Mouse (Mus musculus) embryo, embryonic 10.5 days (tissue): Measurements from ENCODE around the gene Bmi1.

Experiments
- DNase-seq: peaks from one replicate; pipeline ENCODE4 v3.0.0-alpha.2; 2015; ENCODE audit warnings: low spot score

The Bmi1 gene

DNA sequence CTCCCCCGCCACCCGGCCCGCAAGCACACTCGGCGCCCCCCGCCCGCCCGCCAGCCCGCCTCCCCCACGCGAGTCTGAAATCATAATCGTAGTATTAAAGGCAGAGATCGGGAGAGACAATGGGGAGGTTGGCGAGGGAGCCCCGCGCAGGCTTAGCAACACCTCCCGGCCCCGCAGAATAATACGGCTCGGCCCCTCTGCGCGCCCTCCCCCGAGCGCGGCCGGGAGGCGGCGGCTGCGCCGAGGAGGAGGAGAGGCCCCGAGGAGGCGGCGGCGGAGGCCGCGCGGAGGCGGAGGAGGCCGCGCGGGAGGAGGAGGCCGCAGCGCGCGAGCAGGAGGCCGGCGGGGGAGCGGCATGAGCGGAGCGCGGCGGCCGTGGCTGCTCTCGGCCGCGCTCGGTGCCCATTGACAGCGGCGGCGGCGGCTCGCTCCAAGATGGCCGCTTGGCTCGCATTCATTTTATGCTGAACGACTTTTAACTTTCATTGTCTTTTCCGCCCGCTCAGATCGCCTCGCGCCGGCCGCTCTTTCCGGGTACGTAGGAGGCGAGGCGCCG, at the start of gene Bmi1:
Gene Bmi1, plus strand, starts transcription at position 83 of the 556 bp plus-strand sequence.
- peak; percentile 79 for DNase-seq

DNA sequence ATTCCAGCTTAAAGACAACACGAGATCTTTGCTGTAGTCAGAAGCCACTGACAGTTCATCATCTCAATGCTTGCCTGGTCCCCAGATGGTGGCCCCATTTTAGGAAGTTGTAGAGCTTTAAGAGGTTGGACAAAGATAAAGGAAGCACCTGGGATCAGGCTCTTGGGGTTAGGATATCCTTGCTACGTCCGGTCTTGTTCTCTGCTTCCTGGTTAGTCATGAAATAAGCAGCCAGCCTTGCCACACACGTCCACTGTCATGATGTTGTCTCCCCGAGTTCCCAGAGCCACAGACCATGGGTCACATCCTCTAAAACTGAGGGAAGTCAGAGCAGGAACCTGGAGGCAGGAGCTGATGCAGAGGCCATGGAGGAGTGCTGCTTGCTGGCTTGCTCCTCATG, 46.3 kb upstream of the Bmi1 start:
- DNase-seq, result no peak

DNA sequence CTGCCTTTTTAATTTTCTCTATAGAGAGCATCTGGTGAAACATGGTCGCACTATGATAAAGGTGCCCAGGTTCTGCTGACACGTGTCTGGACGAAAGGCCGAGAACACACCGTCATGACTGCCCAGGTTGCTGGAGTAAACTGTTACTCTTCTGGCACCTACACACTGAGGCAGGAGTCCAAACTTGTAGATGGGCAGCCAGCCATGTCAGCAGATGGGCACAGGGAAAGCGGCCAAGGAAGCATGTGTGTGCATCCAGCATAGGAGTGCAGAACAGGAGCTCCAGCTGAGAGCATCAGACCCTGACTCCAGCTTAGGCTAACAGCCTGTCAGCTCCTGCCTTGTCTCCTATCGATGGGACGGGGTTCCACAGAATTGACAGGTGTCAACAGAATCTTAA, 41.8 kb upstream of the Bmi1 start:
- no peak for DNase-seq

DNA sequence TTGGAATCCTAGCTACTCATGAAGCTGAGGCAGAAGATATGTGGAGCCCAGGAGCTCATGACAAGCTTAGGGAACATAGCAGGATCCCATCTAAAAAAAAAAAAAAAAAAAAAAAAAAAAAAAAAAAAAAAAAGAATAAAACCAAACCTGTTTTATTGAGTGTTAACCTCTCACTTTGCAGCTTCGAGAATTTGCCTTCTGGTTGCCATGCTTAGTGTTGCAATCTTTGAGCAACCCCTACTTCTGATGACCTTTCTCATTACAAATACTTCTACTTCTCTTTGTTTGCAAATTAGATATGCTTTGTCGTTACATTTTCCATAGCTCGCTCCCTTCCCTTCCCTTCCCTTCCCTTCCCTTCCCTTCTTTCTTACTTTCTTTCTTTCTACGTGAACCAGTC, 28.3 kb upstream of the Bmi1 start:
- no peak for DNase-seq

DNA sequence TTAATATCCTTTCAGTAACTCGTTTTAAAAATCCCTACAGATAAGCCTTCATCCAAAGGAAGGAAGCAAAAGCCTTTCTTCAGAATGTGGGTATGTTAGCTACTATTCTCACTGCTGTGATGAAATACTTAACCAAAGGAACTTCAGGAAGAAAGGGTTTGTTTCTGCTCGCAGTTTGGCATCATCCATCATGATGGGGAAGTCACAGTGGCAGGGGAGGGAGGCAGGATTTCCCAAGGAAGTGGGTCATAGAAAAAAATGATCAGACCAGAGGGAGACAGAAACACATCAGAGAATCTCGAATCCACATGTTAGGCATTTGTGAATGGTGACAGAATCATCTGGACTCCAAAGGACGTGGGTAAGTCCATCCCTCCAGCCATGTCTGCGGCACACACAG, 22.0 kb upstream of the Bmi1 start:
- DNase-seq, result no peak

DNA sequence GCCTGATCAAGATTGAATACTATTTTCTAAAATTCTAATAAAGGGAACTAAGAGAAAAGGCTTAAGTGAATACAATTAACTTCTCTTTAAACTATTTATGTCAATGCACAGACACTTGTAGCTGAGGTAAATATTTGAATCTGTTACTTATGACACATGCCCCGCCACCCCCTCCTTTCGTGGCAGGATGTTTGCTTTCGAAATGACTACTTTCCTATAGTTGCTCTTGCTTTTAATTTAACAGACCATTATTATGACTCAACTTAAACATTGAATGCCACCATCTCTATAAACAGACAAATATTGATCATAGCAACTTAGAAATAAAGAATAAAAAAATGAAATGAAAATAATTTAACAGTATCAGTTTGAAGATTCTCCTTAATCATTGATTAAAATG, 12.8 kb upstream of the Bmi1 start:
- no peak for DNase-seq

DNA sequence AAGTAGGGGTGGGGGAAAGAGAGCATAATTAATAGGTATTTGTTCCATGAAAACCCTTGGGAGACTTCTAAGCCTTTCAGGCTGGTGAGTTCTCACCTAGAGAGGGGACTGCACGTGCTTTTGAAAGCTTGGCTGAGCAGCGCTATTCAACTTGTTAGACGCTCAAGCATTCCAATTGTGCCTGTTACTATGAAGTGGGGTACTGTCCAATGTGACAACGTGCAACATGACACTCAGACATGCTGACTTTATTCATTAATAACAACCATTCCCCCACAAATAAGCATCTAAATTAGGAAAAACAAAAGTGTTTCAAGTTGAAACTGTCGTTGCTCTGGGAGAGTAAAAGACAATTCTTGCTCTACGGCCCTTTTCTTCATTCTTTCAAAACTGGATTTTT, 5.8 kb upstream of the Bmi1 start:
- DNase-seq, result peak; percentile 68

DNA sequence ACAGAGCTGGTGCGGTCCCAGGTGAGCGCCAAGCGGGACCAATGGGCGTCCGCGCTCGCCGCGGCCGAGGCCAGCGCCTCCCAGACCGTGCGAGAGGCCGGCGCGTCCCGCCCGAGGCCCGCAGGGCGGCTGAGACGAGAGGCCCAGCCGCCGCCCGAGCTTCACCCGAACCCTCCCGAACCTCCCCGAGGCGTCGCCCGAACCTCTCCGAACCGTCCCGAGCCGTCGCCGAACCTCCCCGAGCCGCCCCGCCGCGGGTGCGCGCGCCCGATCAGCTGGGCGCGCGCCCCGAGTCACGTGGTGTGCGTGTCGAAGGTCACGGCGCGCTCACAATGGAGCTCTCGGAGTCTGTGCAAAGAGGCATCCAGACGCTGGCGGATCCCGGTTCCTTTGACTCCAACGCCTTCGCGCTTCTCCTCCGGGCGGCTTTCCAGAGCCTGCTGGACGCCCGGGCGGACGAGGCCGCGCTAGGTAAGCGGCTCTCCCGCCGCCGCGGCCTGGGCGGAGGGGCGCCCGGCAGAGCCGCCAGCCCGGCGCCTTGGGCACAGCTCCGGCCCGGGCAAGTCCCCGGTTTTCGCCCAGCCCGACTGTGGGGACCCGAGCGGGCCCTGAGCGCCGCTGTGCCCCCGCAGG, 4.6 kb upstream of the Bmi1 start, which contains the start of gene Commd3:
Gene Commd3, plus strand, starts transcription at position 252 of the 633 bp plus-strand sequence.
- DNase-seq, result peak; percentile 92

DNA sequence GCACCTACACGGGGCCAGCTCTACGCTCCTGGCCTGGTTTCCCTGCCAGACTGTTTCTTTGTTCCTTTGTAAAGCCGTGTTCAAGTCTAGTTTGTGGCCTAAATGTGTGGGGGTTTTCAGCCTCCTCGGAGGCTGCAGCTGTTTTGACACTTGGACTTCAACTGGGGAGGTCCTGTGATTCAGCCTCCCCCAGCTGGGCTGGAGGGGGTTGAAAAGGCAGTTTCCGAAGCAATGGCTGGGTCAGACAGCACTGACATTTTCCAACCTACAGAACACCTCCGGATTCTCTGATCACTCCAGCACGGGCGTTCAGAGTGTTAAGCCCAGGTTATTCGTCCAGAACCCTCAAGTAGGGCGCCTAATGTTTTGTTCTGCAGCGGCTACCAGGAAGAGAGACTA, 4.1 kb upstream of the Bmi1 start:
- peak; percentile 74 for DNase-seq

DNA sequence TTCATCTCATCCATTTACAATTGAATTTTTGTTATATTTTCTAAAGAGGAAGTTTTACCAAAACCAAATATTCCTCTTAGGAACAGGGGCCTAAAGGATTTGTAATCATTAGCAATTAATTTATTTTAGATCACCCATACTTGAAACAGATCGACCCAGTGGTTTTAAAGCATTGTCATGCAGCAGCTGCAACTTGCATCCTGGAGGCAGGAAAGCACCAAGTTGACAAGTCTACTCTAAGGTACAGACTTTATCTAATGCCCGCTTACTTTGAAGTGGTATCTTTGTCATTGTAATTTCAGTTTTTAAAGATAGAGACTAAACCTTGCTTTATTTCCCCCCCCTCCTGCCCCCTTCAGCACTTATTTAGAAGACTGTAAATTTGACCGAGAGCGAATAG, 3.1 kb upstream of the Bmi1 start:
- DNase-seq, result peak; percentile 43

DNA sequence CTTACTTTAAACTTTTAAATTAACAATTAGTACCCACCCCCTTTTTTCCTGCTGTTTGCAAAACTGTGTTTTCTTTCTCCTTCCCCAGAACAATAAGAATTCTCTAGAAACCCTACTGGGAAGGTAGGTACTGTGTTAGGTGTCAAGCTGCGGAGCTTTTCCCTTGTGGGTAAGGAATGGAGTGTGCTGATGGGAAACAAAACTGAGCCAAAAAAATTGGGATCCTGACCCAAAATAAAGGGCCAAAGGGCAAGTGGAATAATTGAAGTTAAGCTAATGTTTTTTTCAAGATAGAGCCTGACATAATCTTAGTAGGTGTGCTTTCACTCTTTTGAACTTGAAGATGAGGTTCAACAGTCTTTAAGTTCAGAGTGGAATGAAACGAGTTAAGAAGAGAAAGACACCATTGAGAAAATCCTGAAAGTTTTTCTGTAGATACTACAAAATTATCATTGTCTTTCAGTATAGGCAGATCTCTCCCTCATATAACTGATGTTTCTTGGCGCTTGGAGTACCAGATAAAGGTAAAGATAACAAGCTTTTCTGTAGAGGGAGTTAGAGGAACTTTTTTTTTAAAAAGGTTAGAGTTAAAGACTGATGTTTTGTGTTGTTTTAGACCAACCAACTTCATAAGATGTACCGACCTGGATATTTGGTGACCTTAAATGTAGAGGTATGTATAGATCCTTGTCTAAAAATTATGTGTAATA, 2.5 kb upstream of the Bmi1 start:
- DNase-seq, result peak; percentile 28

DNA sequence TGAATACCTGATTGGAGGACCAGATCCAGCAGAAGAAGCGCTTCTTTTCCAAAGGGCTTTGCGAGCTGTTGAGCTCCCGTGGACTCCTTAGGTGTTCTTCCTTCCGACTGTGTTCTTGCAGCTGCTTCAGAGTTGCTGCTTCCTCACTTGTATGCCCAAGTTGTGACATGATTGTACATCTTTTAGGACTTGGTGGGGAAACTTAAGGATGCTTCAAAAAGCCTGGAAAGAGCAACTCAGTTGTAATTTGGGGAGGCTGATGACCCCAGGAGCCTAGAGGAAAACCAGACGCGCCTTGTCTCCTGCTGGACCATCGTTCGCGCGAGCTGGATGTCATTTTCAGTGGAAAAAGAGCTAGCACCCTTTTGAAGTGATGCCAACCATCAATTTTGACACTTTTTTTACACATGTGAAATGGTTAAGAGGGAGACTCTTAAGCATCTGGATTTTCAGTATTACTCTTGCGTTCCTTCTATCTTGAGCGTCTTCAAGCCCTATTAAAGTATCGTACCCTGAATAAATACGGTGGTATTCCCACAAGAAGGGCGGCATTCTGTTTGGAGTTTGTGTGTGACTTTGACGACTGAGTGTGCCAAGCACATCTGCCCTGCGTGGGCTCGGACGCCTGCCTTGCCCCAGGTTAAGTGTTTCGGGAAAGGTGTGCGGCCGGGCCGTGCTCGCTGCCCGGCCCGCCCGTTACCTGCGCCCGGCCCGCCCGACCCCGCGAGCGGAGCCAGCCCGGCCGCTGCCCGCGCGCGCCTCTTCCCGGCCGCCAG, 949 bp upstream of the Bmi1 start:
- DNase-seq, result peak; percentile 65

DNA sequence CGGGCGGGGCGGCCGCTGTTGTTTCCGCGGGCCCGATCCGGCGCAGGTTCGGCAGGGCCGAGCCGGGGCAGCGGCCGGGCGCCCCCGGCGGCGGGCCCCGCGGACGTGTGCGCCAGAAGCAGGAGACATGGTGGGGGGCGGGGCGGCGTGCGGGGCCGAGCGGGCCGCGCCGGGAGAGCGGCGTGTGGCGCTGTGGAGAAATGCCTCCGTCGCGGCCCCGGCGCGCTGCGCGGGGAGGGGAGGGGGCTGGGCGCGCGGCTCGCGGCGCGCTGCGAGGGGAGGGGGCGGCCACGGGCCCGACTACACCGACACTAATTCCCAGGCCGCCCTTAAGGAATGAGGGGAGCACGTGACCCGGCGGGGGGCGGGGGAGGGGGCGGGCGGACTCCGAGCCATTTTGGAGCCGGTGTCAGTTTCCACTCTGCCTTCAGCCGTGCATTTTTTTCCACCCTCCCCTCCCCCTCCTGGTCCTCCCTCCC, 322 bp upstream of the Bmi1 start:
- peak; percentile 89 for DNase-seq

DNA sequence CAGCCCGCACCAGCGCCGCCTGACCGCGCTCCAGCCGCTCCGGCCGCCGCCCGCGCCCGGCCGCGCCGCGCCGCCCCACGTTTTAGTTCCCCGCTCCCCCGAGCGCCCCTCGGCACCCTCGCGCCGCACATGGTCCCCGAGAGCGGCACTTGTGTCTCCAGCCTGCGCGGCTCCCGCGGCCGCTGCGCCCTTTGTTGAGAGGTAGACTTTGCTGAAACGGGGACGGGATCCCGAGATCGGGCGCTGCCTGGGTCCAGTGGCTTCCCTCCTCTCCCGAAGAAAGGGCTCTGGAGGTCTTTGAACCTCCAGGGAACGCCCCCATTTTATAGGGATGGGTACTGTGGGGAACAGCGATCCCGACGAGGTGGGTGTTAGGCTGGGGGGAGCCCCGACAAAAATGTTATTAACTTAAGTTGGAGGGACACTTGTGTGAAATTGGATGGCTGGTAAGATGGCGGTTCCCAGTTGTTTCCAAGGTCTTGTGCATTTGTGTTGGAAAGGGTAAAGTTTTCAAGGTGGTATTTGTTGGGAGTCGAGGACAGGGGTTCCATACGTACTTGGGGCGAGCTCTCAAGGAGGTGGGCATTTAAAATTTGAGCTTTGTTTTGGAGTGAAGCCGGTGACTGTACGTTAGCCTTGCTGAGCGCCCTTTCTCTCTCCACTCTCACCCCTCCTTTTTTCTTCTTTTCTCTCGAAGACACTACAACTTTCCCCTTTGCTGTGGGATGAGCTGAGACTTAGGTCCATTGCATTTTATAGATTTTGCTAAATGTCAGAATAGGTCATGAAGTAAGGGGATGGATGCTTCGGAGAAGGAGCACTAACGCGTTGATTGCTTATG, 1.0 kb downstream of the Bmi1 start:
- DNase-seq, result peak; percentile 73

DNA sequence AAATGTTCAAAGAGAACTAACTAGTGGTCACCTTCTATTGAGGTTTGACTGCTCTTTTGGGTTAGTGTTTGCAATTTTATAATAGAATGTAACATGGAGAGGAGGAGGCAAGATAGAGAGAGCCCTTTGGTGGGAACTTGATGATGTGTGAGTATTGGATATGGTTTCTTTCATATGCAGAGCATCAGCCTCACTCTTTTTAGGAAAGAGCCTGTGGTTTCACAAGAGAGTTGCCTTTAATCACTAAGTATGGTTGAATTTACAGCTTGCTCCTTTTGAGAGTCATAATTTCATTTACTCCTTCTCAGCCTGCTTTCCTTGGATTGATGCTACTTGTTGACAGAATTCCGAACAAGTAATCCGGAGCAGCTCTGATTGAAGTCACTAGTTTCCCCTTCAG, 2.9 kb downstream of the Bmi1 start:
- no peak for DNase-seq

DNA sequence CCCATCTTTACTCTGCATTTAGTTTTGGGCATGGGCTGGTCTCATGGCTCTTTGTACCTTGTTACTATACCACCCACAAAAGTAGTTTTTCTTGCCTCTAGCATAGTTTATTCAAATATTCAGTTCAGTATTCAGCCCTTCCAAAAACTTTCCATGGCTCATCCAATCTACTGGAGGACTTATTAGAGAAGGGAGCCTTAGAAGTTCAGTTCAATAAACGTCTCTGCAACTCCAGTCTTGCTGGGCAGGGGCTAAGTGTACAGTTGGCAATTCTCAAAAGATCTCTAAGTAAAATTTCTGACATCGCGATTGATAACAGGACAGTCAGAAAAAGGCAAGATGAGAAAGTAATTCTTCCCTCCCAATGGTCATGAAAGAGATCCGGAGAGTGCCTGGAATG, 3.7 kb downstream of the Bmi1 start:
- no peak for DNase-seq

DNA sequence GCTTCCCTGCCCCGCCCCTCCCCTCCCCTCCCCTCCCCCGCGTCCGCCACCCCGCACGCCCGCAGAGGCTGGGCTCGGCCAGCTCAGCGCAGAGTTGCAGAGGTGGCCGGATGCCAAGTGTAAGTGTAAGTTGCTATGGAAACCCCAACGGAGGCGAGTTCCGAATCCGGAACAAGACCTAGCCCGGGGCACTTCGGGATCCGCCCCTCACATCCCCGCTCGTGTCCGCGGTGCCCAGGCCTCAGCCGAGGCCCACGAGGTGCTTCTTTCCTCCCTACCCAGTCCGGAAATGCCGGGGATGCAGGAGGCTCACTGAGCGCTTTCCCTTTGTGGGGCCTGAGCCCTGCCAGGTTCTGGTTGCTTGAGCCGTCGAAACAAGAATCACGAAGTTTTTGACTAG, 4.1 kb downstream of the Bmi1 start:
- DNase-seq, result peak; percentile 72

DNA sequence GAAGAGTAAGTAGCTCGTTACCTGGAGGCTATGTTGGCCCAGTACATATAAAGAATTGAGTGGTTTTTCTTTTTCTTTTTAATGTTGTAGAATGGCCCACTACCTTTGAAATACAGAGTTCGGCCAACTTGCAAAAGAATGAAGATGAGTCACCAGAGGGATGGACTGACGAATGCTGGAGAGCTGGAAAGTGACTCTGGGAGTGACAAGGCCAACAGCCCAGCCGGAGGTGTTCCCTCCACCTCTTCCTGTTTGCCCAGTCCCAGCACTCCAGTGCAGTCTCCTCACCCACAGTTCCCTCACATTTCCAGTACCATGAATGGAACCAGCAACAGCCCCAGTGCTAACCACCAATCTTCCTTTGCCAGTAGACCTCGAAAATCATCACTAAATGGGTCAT, 7.2 kb downstream of the Bmi1 start:
- no peak for DNase-seq

DNA sequence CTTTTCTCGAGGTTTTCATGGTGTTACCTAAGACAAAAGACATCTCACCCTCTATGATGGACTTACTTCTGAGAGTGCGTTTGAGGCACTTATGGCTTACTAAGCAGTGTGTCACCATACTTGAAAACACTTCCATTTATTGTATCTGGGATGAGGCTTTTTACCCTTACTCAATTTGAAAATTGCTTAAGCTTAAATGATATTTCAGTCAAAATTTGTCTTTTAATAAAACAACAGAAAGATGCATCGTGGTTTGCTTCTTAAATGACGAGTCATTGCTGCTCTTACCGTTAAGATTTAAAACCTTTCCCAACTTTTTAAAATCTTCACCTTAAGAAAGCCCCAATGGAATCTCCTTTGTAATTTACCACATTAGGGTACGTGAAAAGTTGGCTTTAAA, 9.6 kb downstream of the Bmi1 start:
- DNase-seq, result peak; percentile 58

DNA sequence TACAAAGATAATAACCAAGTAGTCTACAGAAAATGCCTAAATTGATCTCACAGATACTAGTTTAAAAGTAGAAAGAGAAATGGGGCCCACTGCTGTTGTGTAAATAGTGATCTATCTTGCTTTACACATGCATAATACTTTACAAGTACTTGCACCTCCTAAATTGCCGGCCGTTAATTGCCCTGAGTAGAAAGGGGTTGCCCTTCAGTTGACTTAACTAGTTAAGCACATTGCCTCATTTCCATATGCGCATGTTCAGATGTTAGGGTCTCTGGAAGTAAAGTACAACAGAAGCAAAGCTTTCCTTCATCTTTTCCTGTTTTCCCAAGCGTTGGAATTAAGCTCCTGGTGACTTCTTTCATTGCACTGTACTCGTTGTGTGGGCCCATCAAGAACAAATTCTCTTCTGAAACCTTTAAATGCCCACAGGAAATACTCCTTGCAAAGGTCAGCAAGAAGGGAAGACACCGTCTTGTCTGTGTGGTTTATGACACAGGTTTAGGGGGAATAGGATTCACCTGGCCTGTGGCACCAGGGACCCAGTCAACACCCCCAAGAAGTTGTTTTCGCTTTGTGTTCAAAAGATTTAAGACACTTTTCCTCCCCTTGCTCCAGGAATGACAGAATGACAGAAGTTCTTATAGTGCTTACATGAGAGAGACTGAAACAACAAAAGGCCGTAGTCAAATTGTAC, 10.2 kb downstream of the Bmi1 start:
- peak; percentile 60 for DNase-seq

DNA sequence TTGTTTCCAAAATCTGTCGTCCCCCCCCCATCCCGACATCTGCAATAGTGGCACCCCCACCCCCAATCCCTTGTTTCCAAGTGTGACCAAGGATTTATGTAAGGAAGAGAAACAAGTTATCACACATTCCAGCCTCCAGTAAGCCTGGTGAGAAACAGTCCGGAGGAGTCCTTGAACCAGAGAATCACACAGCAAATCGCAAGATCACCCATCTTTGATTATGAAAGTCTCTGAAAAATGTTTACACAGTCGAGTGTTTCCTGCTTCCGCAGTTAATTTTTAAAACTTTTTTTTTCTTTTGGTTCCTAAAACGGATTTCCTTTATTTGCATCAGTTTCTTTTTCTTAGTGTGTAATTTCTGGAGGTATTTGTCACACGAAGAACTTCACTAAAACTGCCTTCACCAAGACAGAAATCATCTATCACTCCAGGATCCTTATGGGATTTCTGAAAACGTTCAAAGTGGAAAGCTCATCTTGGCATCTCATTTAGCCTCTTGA, 10.9 kb downstream of the Bmi1 start:
- DNase-seq, result peak; percentile 50
